Mouse (Mus musculus) liver, embryonic 15.5 days (tissue): ENCODE data around the gene Rbms2. TPM values are rescaled to one million over a fixed set of nuclear protein-coding genes. Genes with fewer than 3 reads are reported as not detected.
"Not testable (repeated sequence)": the region's sequence is repeated elsewhere in the genome, so short reads cannot be mapped to it uniquely, and the experiment has no call there.

Source experiments
- ATAC-seq: fragments of 200-750 bp; cut with Nextera tagmentation; 2 replicates; pipeline ENCODE4 v1.8.0; 2017; ENCODE audit warnings: moderate number of reproducible peaks, mild to moderate bottlenecking, moderate library complexity; ENCODE audit not compliant: insufficient read depth
- H3K27ac ChIP-seq: fragments of 300-500 bp; sonication (generic); replicated peaks from 2 replicates; pipeline ENCODE4 v1.5.1; 2015; ENCODE audit warnings: mild to moderate bottlenecking, inconsistent platforms
- H3K27me3 ChIP-seq: fragments of 300-500 bp; sonication (generic); 2 replicates; pipeline ENCODE4 v1.6.1; 2015; ENCODE audit warnings: mild to moderate bottlenecking, inconsistent platforms
- H3K36me3 ChIP-seq: fragments of 300-500 bp; sonication (generic); replicated peaks from 2 replicates; pipeline ENCODE4 v1.6.1; 2015; ENCODE audit warnings: moderate library complexity, mild to moderate bottlenecking, inconsistent platforms
- H3K4me1 ChIP-seq: fragments of 300-500 bp; sonication (generic); replicated peaks from 2 replicates; pipeline ENCODE4 v1.6.1; 2015; ENCODE audit warnings: inconsistent platforms
- H3K4me2 ChIP-seq: fragments of 300-500 bp; sonication (generic); 2 replicates; pipeline ENCODE4 v1.6.1; 2015; ENCODE audit warnings: moderate library complexity, mild to moderate bottlenecking, inconsistent platforms
- H3K4me3 ChIP-seq: fragments of 300-500 bp; sonication (generic); replicated peaks from 2 replicates; pipeline ENCODE4 v1.5.1; 2015; ENCODE audit warnings: mild to moderate bottlenecking, inconsistent platforms
- H3K9ac ChIP-seq: fragments of 300-500 bp; sonication (generic); 2 replicates; pipeline ENCODE4 v1.6.1; 2015; ENCODE audit warnings: moderate library complexity, mild to moderate bottlenecking, inconsistent platforms
- H3K9me3 ChIP-seq: fragments of 300-500 bp; sonication (generic); replicated peaks from 2 replicates; pipeline ENCODE4 v1.6.1; 2016; ENCODE audit warnings: inconsistent platforms
- WGBS: fragments of 180-500 bp; shearing (Covaris S2); methylation state at CpG from one replicate; pipeline ENCODE4 v1.1.7; 2015; ENCODE audit warnings: mixed read lengths; ENCODE audit not compliant: insufficient replicate concordance; 5-methylcytosine and 5-hydroxymethylcytosine counted together
- polyA plus RNA-seq: library from polyadenylated mRNA; unstranded; fragments of >200 nt; fragmentation: Nextera tagmentation; extraction: Ambion mirVana; gene quantifications from 2 replicates; pipeline ENCODE4 v1.2.1, GENCODE M21; 2015

Rbms2 gene
- polyA plus RNA-seq, 1 experiment from 2014 or later, result 6.9 TPM

DNA sequence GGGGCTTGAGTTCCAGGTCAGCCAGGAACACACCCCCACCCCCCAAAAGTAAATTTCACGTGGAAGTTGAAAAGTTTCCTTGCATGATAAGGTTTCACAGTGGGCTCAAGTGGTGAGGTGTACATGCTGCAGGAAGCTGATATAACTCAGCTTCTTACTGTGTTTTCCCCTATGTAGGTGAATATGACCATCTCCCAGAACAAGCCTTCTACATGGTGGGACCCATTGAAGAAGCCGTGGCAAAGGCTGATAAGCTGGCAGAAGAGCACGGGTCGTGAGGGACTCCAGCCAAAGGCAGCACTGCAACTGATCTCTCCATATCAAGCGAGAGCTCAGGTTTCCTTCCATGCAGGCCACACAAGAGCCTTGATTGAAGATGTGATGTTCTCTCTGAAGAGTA is 90.3 kb downstream of the Rbms2 start:
- Histone ChIP-seq H3K9me3 (no peaks in the 10 kb centered on the region), H3K4me1 (peaks cover 79% of the 10 kb centered on the region), H3K4me3 (no peak overlapping the region), H3K27me3 (no peaks in the 10 kb centered on the region), H3K9ac (no peak overlapping the region), H3K27ac (peak overlapping the region; percentile 59), H3K36me3 (peaks cover 57% of the 10 kb centered on the region), H3K4me2 (no peak overlapping the region)
- 18% methylated on average over 5 of the region's 5 CpGs for WGBS
- no peak for ATAC-seq

GRCm38 (mm10) chr10:128088181-128088580 is 91.9 kb downstream of the Rbms2 start:
- H3K4me3 ChIP-seq, result no peak overlapping the region
- 0 out of 2 replicates have a peak overlapping the region, but pooled peaks have one; percentile 19 for H3K27ac ChIP-seq
- H3K9ac ChIP-seq, result no peak overlapping the region
- no peak for ATAC-seq
- no peaks in the 10 kb centered on the region for H3K27me3 ChIP-seq
- WGBS, result 87% methylated on average over 5 of the region's 5 CpGs
- H3K9me3 ChIP-seq, result no peaks in the 10 kb centered on the region
- H3K36me3 ChIP-seq, result peaks cover 64% of the 10 kb centered on the region
- H3K4me1 ChIP-seq, result peaks cover 64% of the 10 kb centered on the region
- H3K4me2 ChIP-seq, result no peak overlapping the region

DNA sequence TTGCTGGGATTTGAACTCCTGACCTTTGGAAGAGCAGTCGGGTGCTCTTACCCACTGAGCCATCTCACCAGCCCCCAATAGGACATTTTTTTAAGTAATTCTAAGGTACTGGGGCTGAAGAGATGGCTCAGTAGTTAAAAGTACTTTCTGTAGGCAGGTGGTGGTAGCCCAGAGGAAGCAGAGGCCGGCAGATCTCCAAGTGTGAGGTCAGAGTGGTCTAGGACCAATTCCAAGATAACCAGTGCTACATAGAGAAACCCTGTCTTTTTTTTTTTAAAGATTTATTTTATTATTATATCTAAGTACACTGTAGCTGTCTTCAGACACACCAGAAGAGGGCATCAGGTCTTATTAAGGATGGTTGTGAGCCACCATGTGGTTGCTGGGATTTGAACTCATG is 92.9 kb downstream of the Rbms2 start:
- H3K27ac ChIP-seq, H3K4me3 ChIP-seq, H3K9ac ChIP-seq, H3K4me2 ChIP-seq, H3K27me3 ChIP-seq, H3K9me3 ChIP-seq, ATAC-seq: not testable (repeated sequence)
- 81% methylated on average over 2 of the region's 2 CpGs for WGBS
- peaks cover 64% of the 10 kb centered on the region for H3K36me3 ChIP-seq
- H3K4me1 ChIP-seq, result peaks cover 64% of the 10 kb centered on the region

GRCm38 (mm10) chr10:128086391-128086790 is 93.7 kb downstream of the Rbms2 start:
- 64% methylated on average over 6 of the region's 6 CpGs for WGBS
- Histone ChIP-seq H3K27me3 (no peaks in the 10 kb centered on the region), H3K36me3 (peaks cover 64% of the 10 kb centered on the region), H3K4me1 (peaks cover 64% of the 10 kb centered on the region), H3K4me3 (no peak overlapping the region), H3K9me3 (no peaks in the 10 kb centered on the region), H3K27ac (no peak overlapping the region), H3K4me2 (no peak overlapping the region), H3K9ac (no peak overlapping the region)
- no peak for ATAC-seq

GRCm38 (mm10) chr10:128084160-128084559 is 95.9 kb downstream of the Rbms2 start:
- 0% methylated on average over 3 of the region's 3 CpGs for WGBS
- H3K9ac ChIP-seq, result peak overlapping the region; percentile 94
- no peak for ATAC-seq
- no peaks in the 10 kb centered on the region for H3K27me3 ChIP-seq
- H3K4me1 ChIP-seq, result peaks cover 48% of the 10 kb centered on the region
- H3K27ac ChIP-seq, result peak overlapping the region; percentile 87
- peak overlapping the region; percentile 92 for H3K4me3 ChIP-seq
- peaks cover 50% of the 10 kb centered on the region for H3K36me3 ChIP-seq
- H3K4me2 ChIP-seq, result peak overlapping the region; percentile 68
- H3K9me3 ChIP-seq, result no peaks in the 10 kb centered on the region

- Histone ChIP-seq H3K9ac (peak overlapping the region; percentile 94), H3K4me3 (peak overlapping the region; percentile 92), H3K4me1 (peaks cover 45% of the 10 kb centered on the region), H3K27me3 (no peaks in the 10 kb centered on the region), H3K4me2 (peak overlapping the region; percentile 68), H3K36me3 (peaks cover 45% of the 10 kb centered on the region), H3K9me3 (no peaks in the 10 kb centered on the region), H3K27ac (peak overlapping the region; percentile 87)
- WGBS, result under 1% methylated on average over 22 of the region's 22 CpGs
- ATAC-seq, result peak; percentile 4; the same call in 1 of the 2 replicates
Measured at GRCm38 (mm10) chr10:128083688-128084087, 96.4 kb downstream of the Rbms2 start.

- Histone ChIP-seq H3K27ac (peak within 1 kb of the TSS; percentile 87), H3K9ac (peak within 1 kb of the TSS; percentile 94), H3K4me2 (peak within 1 kb of the TSS; percentile 79), H3K4me3 (peak within 1 kb of the TSS; percentile 92), H3K4me1 (peaks cover 37% of the 10 kb centered on the region), H3K9me3 (no peaks in the 10 kb centered on the region), H3K36me3 (peaks cover 40% of the 10 kb centered on the region), H3K27me3 (no peaks in the 10 kb centered on the region)
- WGBS, result under 1% methylated on average over 34 of the region's 34 CpGs
- ATAC-seq, result peak; percentile 97
Measured at GRCm38 (mm10) chr10:128082880-128083421, 97.1 kb downstream of the Rbms2 start, which contains the start of gene Atp5b. TSS of gene Atp5b (plus strand) at chr10:128083273.

- 2% methylated on average over 9 of the region's 9 CpGs for WGBS
Measured at GRCm38 (mm10) chr10:128082477-128082808, 97.7 kb downstream of the Rbms2 start.

GRCm38 (mm10) chr10:128081807-128082476 is 98.2 kb downstream of the Rbms2 start:
- Histone ChIP-seq H3K4me2 (peak overlapping the region; percentile 79), H3K4me3 (peak overlapping the region; percentile 92), H3K9me3 (no peaks in the 10 kb centered on the region), H3K4me1 (peaks cover 32% of the 10 kb centered on the region), H3K9ac (peak overlapping the region; percentile 71), H3K27ac (peak overlapping the region; percentile 83), H3K36me3 (peaks cover 40% of the 10 kb centered on the region), H3K27me3 (no peaks in the 10 kb centered on the region)
- no peak for ATAC-seq
- 26% methylated on average over 6 of the region's 6 CpGs for WGBS

More at GRCm38 (mm10) chr10:128082477-128082808, 97.7 kb downstream of the Rbms2 start:
- no peaks in the 10 kb centered on the region for H3K27me3 ChIP-seq
- H3K9me3 ChIP-seq, result no peaks in the 10 kb centered on the region
- peaks cover 32% of the 10 kb centered on the region for H3K4me1 ChIP-seq
- H3K9ac ChIP-seq, result peak overlapping the region; percentile 71
- peak overlapping the region; percentile 92 for H3K4me3 ChIP-seq
- peaks cover 40% of the 10 kb centered on the region for H3K36me3 ChIP-seq
- peak overlapping the region; percentile 83 for H3K27ac ChIP-seq
- no peak for ATAC-seq
- H3K4me2 ChIP-seq, result peak overlapping the region; percentile 79
